Mouse (Mus musculus) embryonic fibroblast, embryonic 13.5 days (primary cell): ENCODE data around the gene Soat1. TPM values are rescaled to one million over a fixed set of nuclear protein-coding genes. Genes with fewer than 3 reads are reported as not detected.
A peak's percentile ranks its signal among the peaks of the same experiment; 100 is the strongest.
"Not testable (repeated sequence)": the region's sequence is repeated elsewhere in the genome, so short reads cannot be mapped to it uniquely, and the experiment has no call there.

Experiments
- H3K27ac ChIP-seq: 2 replicates; pipeline ENCODE4 v1.5.1; 2012; ENCODE audit warnings: low read length, control low read depth, inconsistent platforms; ENCODE audit not compliant: insufficient read depth
- H3K4me1 ChIP-seq: 2 replicates; pipeline ENCODE4 v1.6.1; 2011; ENCODE audit warnings: low read length; ENCODE audit not compliant: control insufficient read depth, insufficient read depth
- H3K4me3 ChIP-seq: 2 replicates; pipeline ENCODE4 v1.5.1; 2011; ENCODE audit warnings: mild to moderate bottlenecking, control low read depth, low read length; ENCODE audit not compliant: insufficient read depth
- CTCF ChIP-seq: IDR thresholded peaks from 2 replicates; pipeline ENCODE4 v1.5.1; 2011; ENCODE audit warnings: mild to moderate bottlenecking, control low read depth, low read length, moderate library complexity, borderline replicate concordance; ENCODE audit not compliant: insufficient read depth
- POLR2A ChIP-seq: IDR thresholded peaks from 2 replicates; pipeline ENCODE4 v1.6.1; 2011; ENCODE audit warnings: low read depth, mild to moderate bottlenecking, control low read depth, low read length, moderate library complexity
- polyA plus RNA-seq: library from polyadenylated mRNA; stranded (reverse); fragments of >200 nt; gene quantifications from 2 replicates; pipeline ENCODE4 v1.2.4, GENCODE M21; 2011; ENCODE audit warnings: low read depth; ENCODE audit not compliant: missing spikeins, insufficient read length

Gene Soat1
- 100 and 151 TPM in 2 replicates for polyA plus RNA-seq

- Histone ChIP-seq H3K4me3 (peak within 1 kb of the TSS; percentile 85), H3K4me1 (peaks cover 4% of the 10 kb centered on the region), H3K27ac (peak within 1 kb of the TSS; percentile 25; the same call in 1 of the 2 replicates)
- TF ChIP-seq POLR2A = peak; percentile 91
- TF ChIP-seq CTCF = no peak
Measured at GRCm38 (mm10) chr1:156473961-156474503, at the start of gene Soat1. TSS of gene Soat1 (minus strand) at chr1:156474331.

DNA sequence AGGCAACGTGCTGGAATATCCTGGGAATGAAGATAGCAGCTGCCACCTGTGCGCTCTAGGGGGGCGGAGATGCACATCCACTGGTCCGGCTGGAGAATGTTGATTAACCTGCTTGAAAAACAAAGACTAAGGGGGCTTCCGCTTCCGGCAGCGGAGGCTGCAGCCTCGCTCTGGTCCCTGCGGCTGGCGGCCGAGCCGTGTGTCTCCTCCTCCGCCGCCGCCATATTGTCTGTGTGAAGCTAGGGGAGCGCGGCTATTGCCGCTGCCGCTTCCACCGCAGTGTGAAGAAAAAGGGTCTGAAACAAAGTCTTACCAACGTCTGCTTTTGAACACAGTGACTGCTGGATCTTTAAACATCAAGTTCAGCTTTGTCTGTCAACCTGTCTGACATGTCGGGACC, 49.7 kb upstream of the Soat1 start, which contains the start of gene Gm10031:
TSS of gene Gm10031 (plus strand) at position 171 of the 400 bp plus-strand sequence.
- not testable (repeated sequence) for H3K4me1 ChIP-seq, H3K4me3 ChIP-seq, H3K27ac ChIP-seq

DNA sequence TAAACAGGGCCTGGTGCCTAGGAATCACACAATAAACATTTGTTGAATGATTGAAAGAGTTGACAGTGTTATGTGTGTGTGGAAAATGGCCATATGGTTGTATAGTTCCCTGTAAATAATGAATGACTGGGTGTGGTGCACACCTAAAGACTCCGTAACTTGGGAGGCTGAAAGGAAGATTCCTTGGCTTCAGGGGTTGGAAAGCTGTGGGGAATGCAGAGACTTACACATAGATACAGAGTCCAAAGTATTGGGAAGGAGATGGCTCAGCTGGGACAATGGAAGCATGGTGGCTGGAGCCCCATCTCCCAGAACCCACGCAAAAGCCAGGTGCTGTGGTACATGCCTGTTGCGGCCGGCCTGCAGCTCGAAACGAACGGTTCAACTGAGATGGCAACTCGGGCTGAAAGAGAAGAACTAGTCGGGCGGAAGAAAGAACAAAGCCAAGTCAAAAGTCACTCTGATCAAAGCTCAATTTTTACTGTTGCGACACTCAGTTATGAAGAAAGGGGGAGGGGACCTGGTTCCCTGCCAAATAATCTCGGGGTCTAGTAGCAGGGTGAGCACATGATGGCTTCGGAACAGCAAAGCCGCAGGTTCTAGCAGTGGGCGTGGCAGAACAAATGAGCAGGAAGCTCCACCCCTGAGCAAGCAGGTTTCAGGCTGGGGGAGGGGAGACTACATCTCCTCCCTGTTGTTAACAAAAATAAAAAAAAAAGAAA, 47.8 kb upstream of the Soat1 start:
- no peaks in the 10 kb centered on the region for H3K4me1 ChIP-seq

DNA sequence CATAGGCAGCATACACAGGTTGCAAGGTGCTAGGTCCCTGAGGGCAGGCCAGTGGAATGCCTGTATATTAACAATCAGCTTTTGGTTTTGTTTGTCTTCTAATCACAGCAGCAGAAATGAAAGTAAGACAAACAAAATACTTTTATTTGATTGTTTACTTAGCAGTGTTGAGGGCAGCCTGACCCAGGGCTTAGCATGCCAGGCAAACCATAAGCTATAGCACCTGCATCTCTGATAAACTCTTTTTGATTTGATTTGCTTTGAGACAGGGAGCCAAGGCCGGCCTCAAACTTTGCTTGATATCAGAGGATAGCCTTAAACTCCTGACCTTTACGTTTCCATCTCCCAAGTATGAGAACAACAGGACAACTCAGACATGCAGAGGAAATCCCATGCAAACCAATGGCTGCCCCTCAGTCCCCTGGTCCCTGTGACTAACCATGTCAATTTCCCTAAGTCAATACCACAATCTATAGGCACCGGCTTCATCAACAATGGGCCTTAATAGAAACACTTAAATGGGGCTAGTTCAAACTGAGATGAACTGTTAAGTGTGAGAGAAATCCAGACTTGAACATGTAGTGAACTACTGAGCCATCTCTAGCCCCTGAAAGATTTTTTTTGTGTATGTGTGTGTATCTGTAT, 46.1 kb upstream of the Soat1 start:
- no peak overlapping the region for H3K27ac ChIP-seq
- TF ChIP-seq POLR2A (no peak), CTCF (no peak)
- H3K4me1 ChIP-seq = no peaks in the 10 kb centered on the region
- no peak overlapping the region for H3K4me3 ChIP-seq

More for the DNA sequence above, 47.8 kb upstream of the Soat1 start:
- TF ChIP-seq POLR2A = no peak
- no peak for TF ChIP-seq CTCF
- Histone ChIP-seq H3K4me3 (no peak overlapping the region), H3K27ac (no peak overlapping the region)

DNA sequence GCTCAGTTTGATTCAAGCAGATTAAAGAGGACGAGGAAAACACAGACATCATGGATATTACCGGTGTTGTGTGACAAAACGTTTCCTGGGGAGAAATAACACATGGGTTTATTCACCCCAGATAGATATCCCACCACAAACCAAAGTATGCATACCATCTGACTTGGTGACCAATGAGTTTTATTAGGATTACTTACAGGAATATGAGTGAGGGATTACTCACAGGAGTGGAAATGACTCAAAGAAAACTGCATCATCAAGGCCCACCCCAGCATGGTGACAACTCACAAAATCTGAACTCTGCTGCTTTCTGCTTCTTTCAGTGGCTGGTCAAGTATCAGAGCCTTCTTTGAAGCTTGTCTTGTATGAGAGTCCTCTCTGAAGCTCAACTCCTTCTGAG, 33.6 kb upstream of the Soat1 start:
- Histone ChIP-seq H3K4me3 (no peak overlapping the region), H3K4me1 (no peaks in the 10 kb centered on the region; the same call in 1 of the 2 replicates), H3K27ac (peak overlapping the region; percentile 95)
- TF ChIP-seq POLR2A = no peak
- TF ChIP-seq CTCF = no peak

GRCm38 (mm10) chr1:156505901-156506300, 31.8 kb upstream of the Soat1 start:
- Histone ChIP-seq H3K27ac (no peak overlapping the region), H3K4me1 (no peaks in the 10 kb centered on the region; the same call in 1 of the 2 replicates), H3K4me3 (no peak overlapping the region)
- TF ChIP-seq POLR2A (no peak), CTCF (no peak)

- Histone ChIP-seq H3K4me1 (no peaks in the 10 kb centered on the region; the same call in 1 of the 2 replicates), H3K4me3 (no peak overlapping the region), H3K27ac (no peak overlapping the region)
- TF ChIP-seq CTCF (no peak), POLR2A (no peak)
Measured at GRCm38 (mm10) chr1:156504945-156505523, 30.9 kb upstream of the Soat1 start.

DNA sequence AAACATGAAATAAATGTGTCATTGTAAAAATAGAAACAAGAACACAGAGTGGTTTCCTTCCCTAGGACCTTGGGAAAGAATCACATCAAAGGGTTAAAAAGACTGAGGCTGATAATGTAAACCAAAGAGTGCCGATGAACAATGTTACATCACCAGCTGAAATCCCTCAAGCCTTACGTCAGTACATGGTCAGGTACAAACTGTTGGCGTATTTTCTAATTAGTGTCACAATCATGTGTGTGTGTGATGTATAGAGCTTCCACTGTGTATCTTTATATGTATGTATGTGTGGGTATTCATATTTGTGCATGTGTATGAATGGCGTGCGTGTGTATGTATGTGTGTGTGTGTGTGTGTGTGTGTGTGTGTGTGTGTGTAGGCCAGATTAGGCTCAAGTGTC, 22.8 kb upstream of the Soat1 start:
- TF ChIP-seq POLR2A (no peak), CTCF (no peak)
- no peak overlapping the region for H3K4me3 ChIP-seq
- H3K4me1 ChIP-seq = no peaks in the 10 kb centered on the region
- H3K27ac ChIP-seq = no peak overlapping the region

GRCm38 (mm10) chr1:156495025-156495424, 20.9 kb upstream of the Soat1 start:
- H3K4me1 ChIP-seq = no peaks in the 10 kb centered on the region
- no peak overlapping the region for H3K4me3 ChIP-seq
- H3K27ac ChIP-seq = no peak overlapping the region
- no peak for TF ChIP-seq POLR2A
- TF ChIP-seq CTCF = no peak

- Histone ChIP-seq H3K27ac (no peak overlapping the region), H3K4me1 (no peaks in the 10 kb centered on the region), H3K4me3 (no peak overlapping the region)
- no peak for TF ChIP-seq CTCF
- no peak for TF ChIP-seq POLR2A
Measured at GRCm38 (mm10) chr1:156491226-156491796, 17.2 kb upstream of the Soat1 start.
